Mouse (Mus musculus): ENCODE data around the gene Lamp3.

- TF ChIP-seq TCF12 (IDR thresholded peaks at IDR 0.05; ENCODE audit: insufficient read depth, poor library complexity, severe bottlenecking): no peak
- TF ChIP-seq POLR2A (IDR thresholded peaks at IDR 0.05; ENCODE audit: insufficient read length, low read depth): no peak
- no peak for TF ChIP-seq REST (IDR thresholded peaks at IDR 0.05; ENCODE audit: insufficient read depth, insufficient read length)
- TF ChIP-seq E2F4 (IDR thresholded peaks at IDR 0.05; ENCODE audit: insufficient read depth): no peak
- TF ChIP-seq CEBPB (IDR thresholded peaks at IDR 0.05; ENCODE audit: insufficient read depth, poor library complexity, severe bottlenecking): no peak
- no peak for TF ChIP-seq MAX (IDR thresholded peaks at IDR 0.05; ENCODE audit: low read depth)
- TF ChIP-seq USF1 (IDR thresholded peaks at IDR 0.05; ENCODE audit: low read depth): no peak
Measured at GRCm38 (mm10) chr16:19666312-19666711, 39.9 kb downstream of the Lamp3 start.
